Mouse (Mus musculus) brain, embryonic 14.5 days (tissue): ENCODE measurements at regions not wholly inside any gene's neighbourhood (a gene's known extent, or its start where the extent isn't known, plus 50 kb on each side); places are given as distances from the start of the nearest gene placed in this dataset.

ENCODE experiments used
- CTCF ChIP-seq: fragments of 200-500 bp; IDR thresholded peaks from 2 replicates; pipeline ENCODE4 v1.5.1; 2012; ENCODE audit warnings: inconsistent platforms, mild to moderate bottlenecking, moderate library complexity, borderline replicate concordance; ENCODE audit not compliant: insufficient read depth, insufficient read length; ENCODE audit errors: extremely low read depth
- POLR2A ChIP-seq: fragments of 200-500 bp; IDR thresholded peaks from 2 replicates; pipeline ENCODE4 v1.6.1; 2012; ENCODE audit warnings: mild to moderate bottlenecking, inconsistent platforms, borderline replicate concordance; ENCODE audit not compliant: poor library complexity, insufficient read depth, insufficient read length, severe bottlenecking; ENCODE audit errors: extremely low read depth

- TF ChIP-seq CTCF, result no peak
- no peak for TF ChIP-seq POLR2A
Measured at GRCm38 (mm10) chr16:9083740-9084139, 253.8 kb downstream of the 1810013L24Rik start.
